9 mouse cellular contexts compared by ENCODE assay signal in genomic region chr6:83086121-83087035, GRCm38 (mm10). TPM values are rescaled to one million over a fixed set of nuclear protein-coding genes. Genes with fewer than 3 reads are reported as not detected.
DNase-seq lines count a peak whose midpoint lies in the region; ATAC-seq and TF ChIP-seq lines count a peak whose summit lies in the region.
"Had no signal": no experiment of that assay in that cellular context is flagged by ENCODE, and none has a peak within 500 bp of the region (broad histone marks: within the 10 kb centered on the region; RNA-seq: fewer than 3 reads in every experiment).

Lbx2 (plus strand) TSS chr6:83086367.

- DNase-seq in lung, postnatal 25 days (ENCODE audit: low spot score), result no peak
- DNase-seq in neural tube, embryonic 10.5 days (ENCODE audit: extremely low spot score, low spot score), result peak; percentile 49
- no peak for DNase-seq in layer of hippocampus, postnatal 36 days
- DNase-seq in T-cell, adult 2 months (ENCODE audit: low spot score), result no peak
- DNase-seq in embryo, embryonic 9.5 days (ENCODE audit: extremely low spot score), result no peak

- 6% methylated on average over 42 of the region's 42 CpGs for WGBS in lung, embryonic 16.5 days
- WGBS in bone marrow, adult 2 months, result 2% methylated on average over 37 of the region's 42 CpGs
- 5% methylated on average over 41 of the region's 42 CpGs for WGBS in intestine, embryonic 15.5 days

- peak within 1 kb of the TSS; percentile 43 for H3K4me2 ChIP-seq in lung, embryonic 16.5 days (ENCODE audit: low read depth, low read length)
- H3K4me2 ChIP-seq in intestine, embryonic 15.5 days (replicated peaks), result peak within 1 kb of the TSS; percentile 56

- TF ChIP-seq POLR2A in bone marrow, adult 2 months (IDR thresholded peaks at IDR 0.05; ENCODE audit: borderline replicate concordance, control insufficient read depth, low read depth, low read length), result no peak

- no peak for ATAC-seq in lung, embryonic 16.5 days (ENCODE audit: low read depth)
- no peak for ATAC-seq in intestine, embryonic 15.5 days

- H3K36me3 ChIP-seq in lung, embryonic 16.5 days (ENCODE audit: control insufficient read depth, insufficient read depth, low read length), result peaks cover 4% of the 10 kb centered on the region
- H3K36me3 ChIP-seq in intestine, embryonic 15.5 days, result no peaks in the 10 kb centered on the region

- H3K9ac ChIP-seq in lung, embryonic 16.5 days (ENCODE audit: low read length), result peak within 1 kb of the TSS; percentile 27; the same call in 1 of the 2 replicates
- no peak within 1 kb of the TSS for H3K9ac ChIP-seq in intestine, embryonic 15.5 days

- no peaks in the 10 kb centered on the region for H3K9me3 ChIP-seq in lung, embryonic 16.5 days (ENCODE audit: control insufficient read depth, low read length)
- H3K9me3 ChIP-seq in intestine, embryonic 15.5 days, result no peaks in the 10 kb centered on the region

- no peak for TF ChIP-seq CTCF in bone marrow, adult 2 months (IDR thresholded peaks at IDR 0.05; ENCODE audit: control insufficient read depth, insufficient read depth, low read length)

- H3K27ac ChIP-seq in lung, embryonic 16.5 days (ENCODE audit: low read length), result no peak within 1 kb of the TSS
- no peak within 1 kb of the TSS for H3K27ac ChIP-seq in bone marrow, adult 2 months (ENCODE audit: control insufficient read depth, insufficient read depth, low read depth, low read length, poor library complexity)
- H3K27ac ChIP-seq in intestine, embryonic 15.5 days, result no peak within 1 kb of the TSS

- H3K4me1 ChIP-seq in lung, embryonic 16.5 days (replicated peaks; ENCODE audit: control insufficient read depth, insufficient read depth, low read length), result peaks cover 12% of the 10 kb centered on the region
- no peaks in the 10 kb centered on the region for H3K4me1 ChIP-seq in bone marrow, adult 2 months (ENCODE audit: control insufficient read depth, insufficient read depth, low read length)
- peaks cover 14% of the 10 kb centered on the region for H3K4me1 ChIP-seq in intestine, embryonic 15.5 days (replicated peaks)

- peak within 1 kb of the TSS; percentile 32 for H3K4me3 ChIP-seq in lung, embryonic 16.5 days (ENCODE audit: low read length)
- H3K4me3 ChIP-seq in bone marrow, adult 2 months (replicated peaks; ENCODE audit: control insufficient read depth, low read depth, low read length), result peak within 1 kb of the TSS; percentile 41
- peak within 1 kb of the TSS; percentile 22 for H3K4me3 ChIP-seq in intestine, embryonic 15.5 days (replicated peaks)

- peaks cover 66% of the 10 kb centered on the region for H3K27me3 ChIP-seq in lung, embryonic 16.5 days (ENCODE audit: control insufficient read depth, insufficient read depth, low read depth, low read length)
- peaks cover 69% of the 10 kb centered on the region for H3K27me3 ChIP-seq in intestine, embryonic 15.5 days (replicated peaks)

RNA-seq across cellular contexts. Expression of gene Lbx2, which starts in this region (rescaled TPM):
- polyA plus RNA-seq in lung, embryonic 16.5 days (2015; fragmentation: Nextera tagmentation; extraction: Ambion mirVana), result 0.59 and 0.89 TPM in 2 replicates
- not detected in 2 replicates for polyA plus RNA-seq in bone marrow, adult 2 months (2011; ENCODE audit: insufficient read depth, insufficient read length, low replicate concordance, missing spikeins)
- polyA plus RNA-seq in intestine, embryonic 15.5 days (2015; fragmentation: Nextera tagmentation; extraction: Ambion mirVana), result 0.35 and 0.49 TPM in 2 replicates
- total RNA-seq in layer of hippocampus, postnatal 36 days (2021), result under 1 TPM in 1 of 2 experiments, not detected in 1; 0.48 TPM
- polyA plus RNA-seq: neural tube, embryonic 14.5 days had no signal
